In genomic region chr1:135540270-135540669, GRCm38 (mm10) we compare ENCODE assay signal across 8 mouse cellular contexts.
DNase-seq lines count a peak whose midpoint lies in the region; ATAC-seq and TF ChIP-seq lines count a peak whose summit lies in the region.

No protein-coding gene starts in this region.

- peak; percentile 37; the same call in 1 of the 2 replicates for ATAC-seq in cerebellum, adult (ENCODE audit: insufficient number of reproducible peaks, low FRiP score, low TSS enrichment)
- ATAC-seq in forebrain, embryonic 14.5 days = peak; percentile 78
- ATAC-seq in liver, embryonic 14.5 days (ENCODE audit: insufficient read depth) = peak; percentile 28; the same call in 1 of the 2 replicates
- ATAC-seq in neural tube, embryonic 12.5 days (ENCODE audit: low FRiP score, low read depth) = peak; percentile 64

- H3K36me3 ChIP-seq in ES-Bruce4 (ENCODE audit: control insufficient read depth, insufficient read depth, low read length, poor library complexity, severe bottlenecking) = no peaks in the 10 kb centered on the region
- 0 out of 2 replicates have a peak, but pooled peaks cover 4% of the 10 kb centered on the region for H3K36me3 ChIP-seq in forebrain, embryonic 14.5 days (ENCODE audit: control insufficient read depth, insufficient read depth, low read length)
- no peaks in the 10 kb centered on the region for H3K36me3 ChIP-seq in liver, embryonic 14.5 days (replicated peaks; ENCODE audit: control insufficient read depth, insufficient read depth, low read depth)
- H3K36me3 ChIP-seq in neural tube, embryonic 12.5 days = peaks cover 11% of the 10 kb centered on the region; the same call in 1 of the 2 replicates
- H3K36me3 ChIP-seq in testis, adult 2 months (ENCODE audit: control insufficient read depth, insufficient read depth, low read length) = no peaks in the 10 kb centered on the region

- TF ChIP-seq CTCF in ES-Bruce4 (IDR thresholded peaks at IDR 0.05; ENCODE audit: low read depth, low read length) = peak; percentile 83
- peak; percentile 97 for TF ChIP-seq CTCF in liver, embryonic 14.5 days (IDR thresholded peaks at IDR 0.05; ENCODE audit: low read depth)
- peak; percentile 93 for TF ChIP-seq CTCF in testis, adult 2 months (IDR thresholded peaks at IDR 0.05; ENCODE audit: control insufficient read depth, insufficient read depth, insufficient replicate concordance, low read depth, low read length)

- intact Hi-C loops in heart, postnatal 10 days (cut with DNase I) = loop anchor here (1.0 kb wide), 1 partner anchor 79 kb away; no protein-coding TSS in a partner anchor

- no peak overlapping the region for H3K4me3 ChIP-seq in ES-Bruce4 (ENCODE audit: low read depth, low read length)
- no peak overlapping the region for H3K4me3 ChIP-seq in forebrain, embryonic 14.5 days (ENCODE audit: low read depth, low read length)
- no peak overlapping the region for H3K4me3 ChIP-seq in liver, embryonic 14.5 days (ENCODE audit: insufficient read depth in 1 of 2, low read depth in 2 of 2, low read length in 2 of 2)
- H3K4me3 ChIP-seq in neural tube, embryonic 12.5 days = no peak overlapping the region
- H3K4me3 ChIP-seq in testis, adult 2 months (ENCODE audit: control insufficient read depth, low read depth, low read length) = peak overlapping the region; percentile 49

- peak; percentile 91 for DNase-seq in forebrain, embryonic 14.5 days (ENCODE audit: low spot score)
- DNase-seq in heart, postnatal 10 days = peak; percentile 93 to 97
- peak; percentile 83 to 92 for DNase-seq in kidney, postnatal 36 days
- peak; percentile 24 to 34 (median 30) for DNase-seq in liver, embryonic 14.5 days (ENCODE audit: low read depth in 3 of 3, low spot score in 3 of 3)

- no peaks in the 10 kb centered on the region for H3K9me3 ChIP-seq in ES-Bruce4 (replicated peaks; ENCODE audit: control insufficient read depth, insufficient read depth, low read length, poor library complexity, severe bottlenecking)
- H3K9me3 ChIP-seq in forebrain, embryonic 14.5 days (replicated peaks; ENCODE audit: control insufficient read depth, low read length) = no peaks in the 10 kb centered on the region
- H3K9me3 ChIP-seq in liver, embryonic 14.5 days (ENCODE audit: control insufficient read depth, low read length) = no peaks in the 10 kb centered on the region
- no peaks in the 10 kb centered on the region for H3K9me3 ChIP-seq in neural tube, embryonic 12.5 days

- no peak for TF ChIP-seq EP300 in ES-Bruce4 (IDR thresholded peaks at IDR 0.05; ENCODE audit: insufficient read depth, low read depth, low read length)
- no peak for TF ChIP-seq EP300 in liver, embryonic 14.5 days (IDR thresholded peaks at IDR 0.05; ENCODE audit: low read depth)

- 26% methylated on average over 4 of the region's 4 CpGs for WGBS in forebrain, embryonic 14.5 days
- WGBS in liver, embryonic 14.5 days (ENCODE audit: insufficient replicate concordance) = 20% methylated on average over 4 of the region's 4 CpGs
- 24% methylated on average over 4 of the region's 4 CpGs for WGBS in neural tube, embryonic 12.5 days

- no peaks in the 10 kb centered on the region for H3K27me3 ChIP-seq in ES-Bruce4 (ENCODE audit: control insufficient read depth, insufficient read depth, low read length, poor library complexity, severe bottlenecking)
- no peaks in the 10 kb centered on the region for H3K27me3 ChIP-seq in forebrain, embryonic 14.5 days (replicated peaks; ENCODE audit: control insufficient read depth, insufficient read depth, low read length)
- no peaks in the 10 kb centered on the region for H3K27me3 ChIP-seq in liver, embryonic 14.5 days (ENCODE audit: control insufficient read depth, insufficient read depth, low read length)
- no peaks in the 10 kb centered on the region for H3K27me3 ChIP-seq in neural tube, embryonic 12.5 days (replicated peaks)
- H3K27me3 ChIP-seq in testis, adult 2 months (ENCODE audit: control insufficient read depth, insufficient read depth, low read length) = no peaks in the 10 kb centered on the region

- no peak overlapping the region for H3K27ac ChIP-seq in ES-Bruce4 (ENCODE audit: insufficient read depth, low read length)
- no peak overlapping the region for H3K27ac ChIP-seq in forebrain, embryonic 14.5 days (ENCODE audit: low read depth, low read length)
- H3K27ac ChIP-seq in liver, embryonic 14.5 days = no peak overlapping the region
- no peak overlapping the region for H3K27ac ChIP-seq in neural tube, embryonic 12.5 days
- no peak overlapping the region for H3K27ac ChIP-seq in testis, adult 2 months (ENCODE audit: control insufficient read depth, insufficient read depth, low read depth, low read length)

- TF ChIP-seq POLR2A in ES-Bruce4 (IDR thresholded peaks at IDR 0.05; ENCODE audit: insufficient read depth, low read length) = no peak
- TF ChIP-seq POLR2A in testis, adult 2 months (IDR thresholded peaks at IDR 0.05; ENCODE audit: control insufficient read depth, low read depth, low read length) = no peak

- H3K9ac ChIP-seq in ES-Bruce4 (ENCODE audit: low read depth, poor library complexity, severe bottlenecking) = no peak overlapping the region
- no peak overlapping the region for H3K9ac ChIP-seq in forebrain, embryonic 14.5 days (ENCODE audit: low read length)
- no peak overlapping the region for H3K9ac ChIP-seq in liver, embryonic 14.5 days (replicated peaks)
- H3K9ac ChIP-seq in neural tube, embryonic 12.5 days = no peak overlapping the region

- H3K4me2 ChIP-seq in forebrain, embryonic 14.5 days (ENCODE audit: low read length) = no peak overlapping the region
- no peak overlapping the region for H3K4me2 ChIP-seq in liver, embryonic 14.5 days (ENCODE audit: low read depth)
- no peak overlapping the region for H3K4me2 ChIP-seq in neural tube, embryonic 12.5 days (replicated peaks)

- peaks cover 5% of the 10 kb centered on the region for H3K4me1 ChIP-seq in ES-Bruce4 (ENCODE audit: control insufficient read depth, insufficient read depth, low read length)
- peaks cover 4% of the 10 kb centered on the region for H3K4me1 ChIP-seq in forebrain, embryonic 14.5 days (ENCODE audit: control insufficient read depth, insufficient read depth, low read length)
- no peaks in the 10 kb centered on the region for H3K4me1 ChIP-seq in liver, embryonic 14.5 days (replicated peaks; ENCODE audit: control insufficient read depth in 2 of 2, insufficient read depth in 2 of 2, low read length in 1 of 2)
- H3K4me1 ChIP-seq in neural tube, embryonic 12.5 days = peaks cover 18% of the 10 kb centered on the region
- peaks cover 2% of the 10 kb centered on the region for H3K4me1 ChIP-seq in testis, adult 2 months (ENCODE audit: control insufficient read depth, insufficient read depth, low read length)

Comparison
In these comparisons a context has a peak if more than half of its experiments do, and no peak if none do; other contexts are left out.
1. ATAC-seq: peak in every context shown above with its lines; median percentile 78 in forebrain, embryonic 14.5 days; 64 in neural tube, embryonic 12.5 days; 37 in cerebellum, adult; 28 in liver, embryonic 14.5 days.
2. DNase-seq: peak in every context shown above with its lines; median percentile 95 in heart, postnatal 10 days; 91 in forebrain, embryonic 14.5 days; 88 in kidney, postnatal 36 days; 30 in liver, embryonic 14.5 days.